Mouse (Mus musculus) c-Kit-positive CD71-positive TER-119-positive erythroid progenitor cells, embryonic 14.5 days (primary cell): ENCODE results near the gene Itga1.

Experiments used
- DNase-seq: peaks from one replicate; pipeline ENCODE4 v3.0.0-alpha.2; 2013; ENCODE audit warnings: low spot score

Itga1 gene

GRCm38 (mm10) chr13:115050660-115051559, 50.9 kb downstream of the Itga1 start:
- no peak for DNase-seq

- DNase-seq = no peak
Measured at GRCm38 (mm10) chr13:115042652-115043051, 59.1 kb downstream of the Itga1 start.

DNA sequence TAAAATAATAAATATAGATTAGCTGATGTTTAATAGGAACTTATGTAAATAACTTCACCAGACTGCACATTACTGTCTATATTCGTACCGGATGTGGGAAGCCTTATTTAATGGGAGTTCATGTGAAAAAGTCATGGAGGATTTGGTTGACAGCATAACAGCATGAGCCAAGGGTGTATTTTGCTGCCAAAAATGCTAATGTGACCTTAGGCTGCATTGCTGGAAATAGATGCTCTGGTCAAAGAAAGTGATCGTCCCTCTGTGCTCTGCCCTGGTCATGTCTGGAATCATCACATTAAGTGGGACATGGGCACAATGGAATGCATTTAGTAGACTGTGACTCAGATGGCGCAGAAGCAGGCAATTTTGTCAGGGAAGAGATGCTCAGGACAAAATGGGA, 64.5 kb downstream of the Itga1 start:
- DNase-seq = no peak

GRCm38 (mm10) chr13:115035387-115035786, 66.4 kb downstream of the Itga1 start:
- no peak for DNase-seq

GRCm38 (mm10) chr13:115033135-115033534, 68.6 kb downstream of the Itga1 start:
- DNase-seq = no peak

GRCm38 (mm10) chr13:115031177-115032000, 70.4 kb downstream of the Itga1 start:
- no peak for DNase-seq

- no peak for DNase-seq
Measured at GRCm38 (mm10) chr13:115025394-115025793, 76.4 kb downstream of the Itga1 start.

DNA sequence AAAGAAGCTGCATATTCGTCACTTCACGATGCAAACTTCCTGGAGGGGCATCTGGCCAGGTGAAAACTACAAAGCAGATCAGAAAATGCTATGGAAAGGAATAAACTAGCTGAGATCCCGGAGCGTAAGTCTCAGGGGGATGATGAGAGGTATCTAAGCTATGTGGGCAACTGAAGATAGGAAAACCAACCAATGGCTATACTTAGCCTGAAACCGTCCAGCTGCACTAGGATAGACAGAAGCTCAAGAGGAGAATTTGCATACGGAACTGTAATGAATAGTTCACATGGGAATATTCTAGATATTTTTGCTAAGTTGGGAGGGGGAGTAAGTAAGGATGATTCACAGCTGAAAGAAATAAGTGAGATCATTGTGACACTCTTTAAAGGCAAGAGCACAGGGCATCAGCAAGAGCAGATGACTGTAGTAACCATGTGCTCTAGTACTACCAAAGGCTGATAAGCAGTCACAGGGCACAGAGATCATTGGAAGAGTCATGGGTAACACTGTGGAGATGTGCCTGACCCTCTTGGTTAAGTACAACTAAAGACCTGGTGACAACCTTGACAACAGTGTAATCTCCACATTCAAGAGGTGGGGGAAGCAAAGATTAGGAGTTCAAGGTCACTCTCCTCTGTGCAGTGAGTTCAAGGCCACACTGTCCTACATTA, 79.5 kb downstream of the Itga1 start:
- DNase-seq = no peak

DNA sequence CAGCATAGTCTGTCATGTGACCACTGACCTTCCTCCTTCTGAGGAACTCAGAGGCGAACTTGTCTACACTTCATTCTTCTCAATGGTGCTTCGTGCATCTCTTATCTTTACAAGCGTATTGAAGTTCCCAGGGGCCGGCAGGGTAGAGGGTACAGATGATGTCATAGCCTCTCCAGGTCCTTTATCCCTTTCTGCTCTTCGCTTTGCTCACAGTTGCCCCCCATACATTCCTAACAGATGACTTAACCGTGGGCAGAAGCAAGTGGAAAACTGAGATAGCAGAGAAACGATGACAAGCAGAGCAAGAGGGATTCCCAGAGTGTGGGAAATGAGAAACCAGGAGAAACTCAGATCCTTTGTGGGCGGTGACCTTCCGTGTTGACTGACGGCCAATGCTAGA, 80.4 kb downstream of the Itga1 start:
- no peak for DNase-seq

- no peak for DNase-seq
Measured at GRCm38 (mm10) chr13:115020727-115021126, 81.0 kb downstream of the Itga1 start.

DNA sequence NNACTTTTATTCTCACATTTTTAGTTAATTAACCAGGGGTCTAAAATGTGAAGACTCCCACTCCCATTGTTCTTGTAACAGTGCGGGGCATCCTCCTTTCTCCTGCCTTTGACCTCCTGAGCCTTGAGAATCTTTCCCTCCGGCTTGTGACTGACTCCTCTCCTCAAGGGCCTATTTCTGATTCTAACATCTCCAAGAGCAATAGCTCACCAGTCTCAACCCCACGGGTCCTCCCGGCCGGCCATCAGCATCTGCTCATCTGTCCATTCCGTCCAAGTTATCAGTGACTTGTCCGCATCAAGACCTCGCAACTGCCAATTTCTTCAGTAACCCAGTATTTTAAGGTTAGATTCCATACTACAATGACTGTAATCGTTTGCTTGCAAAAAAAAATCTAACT, 84.2 kb downstream of the Itga1 start:
- DNase-seq = no peak

GRCm38 (mm10) chr13:115011547-115011946, 90.2 kb downstream of the Itga1 start:
- no peak for DNase-seq

DNA sequence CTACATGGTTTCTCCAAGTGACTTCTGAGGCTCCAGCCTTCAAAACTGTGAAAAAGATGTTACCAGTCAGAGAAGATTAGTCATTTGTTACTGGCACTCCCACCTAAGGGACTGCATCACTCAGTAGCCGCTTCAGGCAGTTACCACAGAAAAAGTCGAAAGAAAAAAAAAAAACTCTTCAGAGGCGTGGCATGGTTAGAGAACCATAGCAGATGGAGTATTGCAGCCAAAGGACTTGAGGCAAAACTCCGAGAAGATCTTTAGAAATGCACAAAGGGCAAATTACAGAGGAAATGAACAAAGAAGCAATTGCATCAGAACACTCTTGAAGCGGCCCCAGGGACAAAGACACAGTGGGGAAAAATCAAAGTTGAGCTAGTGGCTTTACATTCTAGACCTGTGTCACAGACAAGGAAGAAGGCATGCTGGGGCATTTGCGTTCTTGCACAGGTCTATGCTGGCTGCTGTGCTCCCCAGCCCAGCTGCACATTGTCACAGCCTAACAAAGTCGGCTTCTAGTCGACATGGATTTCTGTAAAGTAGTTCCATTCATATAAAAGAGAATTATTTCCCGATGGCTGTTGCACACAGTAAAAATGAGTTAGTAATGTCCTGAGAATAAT, 95.4 kb downstream of the Itga1 start:
- DNase-seq = no peak

- no peak for DNase-seq
Measured at GRCm38 (mm10) chr13:115005342-115005741, 96.4 kb downstream of the Itga1 start.

DNA sequence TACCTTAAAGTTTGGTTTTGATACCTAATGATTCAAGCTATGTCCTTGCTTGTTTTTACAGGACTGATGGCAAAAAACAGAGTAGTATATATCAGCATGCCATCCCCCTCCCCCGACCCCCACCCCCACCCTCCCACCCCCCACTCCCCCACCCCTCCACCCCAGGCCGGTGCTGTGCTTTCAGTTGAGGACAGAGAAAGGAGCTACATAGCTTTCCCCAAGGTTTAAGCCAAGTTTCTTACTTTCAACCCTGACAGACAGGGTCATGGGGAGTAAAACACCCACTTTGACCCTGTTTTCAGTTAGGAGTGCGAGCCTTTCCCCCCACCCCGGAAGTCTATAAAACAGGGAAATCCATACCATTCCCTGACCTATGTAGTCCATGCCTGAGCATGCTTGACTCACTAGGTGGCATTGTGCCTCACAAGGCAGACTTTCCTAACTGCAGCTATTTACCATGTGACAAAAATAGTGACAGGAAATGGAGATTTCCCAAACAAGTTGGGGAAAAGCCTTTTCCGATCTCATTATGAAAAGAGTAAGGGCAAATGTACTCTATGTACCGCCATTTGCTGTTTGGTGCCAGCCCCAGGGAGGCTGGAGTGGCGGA, 98.2 kb downstream of the Itga1 start:
- no peak for DNase-seq

DNA sequence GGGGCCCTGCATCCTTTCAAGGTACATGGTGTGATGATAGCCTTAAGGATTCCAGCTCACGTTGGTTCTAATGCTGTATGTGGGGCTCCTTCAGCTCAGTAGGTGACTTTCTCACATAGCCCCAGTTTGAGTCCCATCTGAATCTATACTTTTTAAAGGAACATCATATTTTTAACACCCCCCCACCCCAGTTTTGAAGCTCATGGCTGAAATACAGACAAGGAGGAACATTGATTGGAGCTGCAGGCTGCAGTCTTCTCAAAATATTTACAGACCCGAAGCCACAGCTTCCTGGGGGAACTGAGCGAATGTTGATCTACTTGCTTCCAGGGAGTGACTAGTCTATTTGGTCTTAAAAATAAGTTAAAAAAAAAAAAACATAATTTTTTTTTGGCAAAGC, 98.9 kb downstream of the Itga1 start:
- DNase-seq = no peak

DNA sequence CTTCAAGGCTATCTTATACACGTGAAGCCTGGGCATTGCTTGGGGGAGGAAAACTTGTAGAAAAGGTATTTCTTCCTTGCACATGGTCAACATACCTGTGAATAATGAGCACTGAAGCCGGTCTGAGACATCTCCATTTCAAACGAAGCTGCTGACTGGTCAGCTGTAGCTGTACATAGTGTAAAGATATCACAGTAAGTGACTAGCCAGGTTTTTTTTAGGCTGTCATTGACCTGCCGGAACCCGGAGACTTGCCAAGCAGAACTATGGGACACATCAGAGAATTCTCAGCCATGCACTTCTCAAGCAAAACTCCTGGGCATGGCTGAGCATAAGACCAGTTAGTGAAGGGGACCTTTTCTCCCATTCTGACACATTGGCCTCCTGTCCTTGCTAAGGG, 99.6 kb downstream of the Itga1 start:
- DNase-seq = no peak

GRCm38 (mm10) chr13:114999582-114999981, 102.2 kb downstream of the Itga1 start:
- no peak for DNase-seq

GRCm38 (mm10) chr13:114998100-114998499, 103.7 kb downstream of the Itga1 start:
- DNase-seq = no peak

DNA sequence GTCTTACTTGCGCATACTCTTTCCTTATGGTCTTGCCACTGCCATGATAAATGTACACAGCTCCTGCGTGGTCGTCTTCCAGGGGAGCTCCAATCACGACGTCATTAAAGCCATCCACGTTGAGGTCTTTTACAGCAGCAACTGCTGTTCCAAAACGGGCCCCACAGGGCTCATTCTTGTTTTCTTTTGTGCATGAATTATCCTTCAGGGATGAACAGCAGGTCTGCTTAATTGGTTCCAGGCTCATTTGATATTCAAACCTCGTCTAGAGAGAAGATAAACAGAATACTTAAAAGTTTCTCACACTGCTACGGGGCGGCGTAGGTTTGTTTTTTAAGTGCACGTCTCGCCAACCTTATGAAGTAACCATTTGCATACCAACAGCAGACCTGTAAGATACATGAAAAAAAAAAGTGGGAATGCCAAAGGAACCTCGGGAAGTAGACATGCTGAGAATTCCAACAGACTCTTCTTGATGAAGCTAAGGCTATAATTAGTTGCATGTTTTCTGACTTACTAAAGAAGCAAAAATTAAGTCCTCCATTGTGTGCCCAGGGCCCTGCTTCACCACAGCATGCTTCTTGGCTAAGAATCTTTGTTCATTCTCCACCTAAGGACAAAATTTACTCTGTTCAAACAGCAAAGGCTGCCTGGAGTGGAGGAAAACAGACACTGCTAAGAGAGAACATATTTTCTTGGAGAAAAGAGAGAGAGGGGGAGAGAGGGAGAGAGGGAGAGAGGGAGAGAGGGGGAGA, 109.3 kb downstream of the Itga1 start:
- no peak for DNase-seq

GRCm38 (mm10) chr13:114987668-114988067, 114.1 kb downstream of the Itga1 start:
- DNase-seq = no peak
